8 mouse cellular contexts compared by ENCODE assay signal in the genomic region with DNA sequence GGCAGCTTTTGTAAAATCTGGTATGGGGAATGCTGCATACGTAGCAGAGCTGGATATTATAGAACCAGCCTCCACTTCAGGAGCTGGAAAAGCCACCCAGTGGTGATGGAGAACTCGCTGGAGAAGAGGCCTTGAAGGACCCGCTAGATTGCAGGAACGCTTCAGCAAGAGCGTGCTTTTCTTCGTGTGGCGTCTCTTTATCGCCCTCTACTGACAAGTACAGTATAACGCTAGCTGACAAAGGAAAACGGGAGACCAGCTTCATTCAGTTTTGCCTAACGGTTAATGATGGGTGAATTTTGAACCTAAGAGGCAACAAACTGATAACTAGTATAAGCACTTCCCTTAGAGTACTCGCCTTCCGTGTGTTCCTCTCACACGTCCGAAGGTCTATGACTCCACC. TPM values are rescaled to one million over a fixed set of nuclear protein-coding genes. Genes with fewer than 3 reads are reported as not detected.
DNase-seq lines count a peak whose midpoint lies in the region; ATAC-seq and TF ChIP-seq lines count a peak whose summit lies in the region.

No protein-coding gene starts in this region.

- no peaks in the 10 kb centered on the region for H3K9me3 ChIP-seq in limb, embryonic 12.5 days
- no peaks in the 10 kb centered on the region for H3K9me3 ChIP-seq in neural tube, embryonic 13.5 days

- TF ChIP-seq CTCF in kidney, adult 2 months (conservative IDR thresholded peaks at IDR 0.05; ENCODE audit: insufficient read depth, insufficient read length, low read depth, low read length) = peak; percentile 81

- H3K4me1 ChIP-seq in kidney, adult 2 months (ENCODE audit: control insufficient read depth, insufficient read depth, low read length) = no peaks in the 10 kb centered on the region
- peaks cover 10% of the 10 kb centered on the region; the same call in 1 of the 2 replicates for H3K4me1 ChIP-seq in limb, embryonic 12.5 days (replicated peaks)
- 0 out of 2 replicates have a peak, but pooled peaks cover 3% of the 10 kb centered on the region for H3K4me1 ChIP-seq in neural tube, embryonic 13.5 days (replicated peaks)

- no peak overlapping the region for H3K4me3 ChIP-seq in kidney, adult 2 months (ENCODE audit: insufficient read depth, low read depth, low read length)
- H3K4me3 ChIP-seq in limb, embryonic 12.5 days (replicated peaks) = no peak overlapping the region
- no peak overlapping the region for H3K4me3 ChIP-seq in neural tube, embryonic 13.5 days

- WGBS in kidney, adult 2 months = 2% methylated on average over 15 of the region's 15 CpGs
- 5% methylated on average over 15 of the region's 15 CpGs for WGBS in limb, embryonic 12.5 days
- 4% methylated on average over 15 of the region's 15 CpGs for WGBS in neural tube, embryonic 13.5 days

- H3K27ac ChIP-seq in kidney, adult 2 months (ENCODE audit: insufficient read depth, low read depth, low read length) = no peak overlapping the region
- 0 out of 2 replicates have a peak overlapping the region, but pooled peaks have one; percentile 42 for H3K27ac ChIP-seq in limb, embryonic 12.5 days
- peak overlapping the region; percentile 67 for H3K27ac ChIP-seq in neural tube, embryonic 13.5 days (replicated peaks)

- H3K4me2 ChIP-seq in limb, embryonic 12.5 days = no peak overlapping the region
- 0 out of 2 replicates have a peak overlapping the region, but pooled peaks have one; percentile 24 for H3K4me2 ChIP-seq in neural tube, embryonic 13.5 days

- no peak for TF ChIP-seq POLR2A in kidney, adult 2 months (IDR thresholded peaks at IDR 0.05; ENCODE audit: low read depth, low read length)

- no peak overlapping the region for H3K9ac ChIP-seq in limb, embryonic 12.5 days (replicated peaks)
- 0 out of 2 replicates have a peak overlapping the region, but pooled peaks have one; percentile 34 for H3K9ac ChIP-seq in neural tube, embryonic 13.5 days

- no peaks in the 10 kb centered on the region for H3K27me3 ChIP-seq in kidney, adult 2 months (replicated peaks; ENCODE audit: control insufficient read depth, insufficient read depth, low read length)
- H3K27me3 ChIP-seq in limb, embryonic 12.5 days = no peaks in the 10 kb centered on the region
- no peaks in the 10 kb centered on the region for H3K27me3 ChIP-seq in neural tube, embryonic 13.5 days

- DNase-seq in 3T3-L1 (ENCODE audit: low read depth, low spot score) = peak; percentile 68
- DNase-seq in MEL-GATA-1-ER (ENCODE audit: extremely low read depth, low read depth) = peak; percentile 58
- peak; percentile 68 to 77 for DNase-seq in cerebellum, postnatal 10 days
- DNase-seq in heart, adult 18-20 months = peak; percentile 63 to 72
- peak; percentile 74 for DNase-seq in kidney, adult 2 months
- no peak for DNase-seq in urinary bladder, adult 2 months (ENCODE audit: low spot score)

- no peak for ATAC-seq in limb, embryonic 12.5 days (ENCODE audit: insufficient number of reproducible peaks, insufficient read depth, low FRiP score, low TSS enrichment, low read depth)
- peak; percentile 76 for ATAC-seq in neural tube, embryonic 13.5 days (ENCODE audit: low read depth)

- H3K36me3 ChIP-seq in kidney, adult 2 months (ENCODE audit: control insufficient read depth, insufficient read depth, low read length) = no peaks in the 10 kb centered on the region
- H3K36me3 ChIP-seq in limb, embryonic 12.5 days = no peaks in the 10 kb centered on the region
- H3K36me3 ChIP-seq in neural tube, embryonic 13.5 days = no peaks in the 10 kb centered on the region

RNA-seq across cellular contexts. Expression of gene Il17rd, which starts 9.0 kb away (rescaled TPM):
- 1 to 10 TPM; 3.7 to 4.1 TPM for total RNA-seq in heart, adult 18-20 months (2021)
- 3.3 and 3.8 TPM in 2 replicates for polyA plus RNA-seq in kidney, adult 2 months (2012; rRNA removed)
- polyA plus RNA-seq in limb, embryonic 12.5 days (2016; fragmentation: Nextera tagmentation; extraction: Ambion mirVana) = 13.5 and 15.5 TPM in 2 replicates
- 2.0 and 2.1 TPM in 2 replicates for polyA plus RNA-seq in neural tube, embryonic 13.5 days (2015; fragmentation: Nextera tagmentation; extraction: Ambion mirVana)
- polyA plus RNA-seq in urinary bladder, adult 2 months (2012; rRNA removed) = 6.3 and 7.1 TPM in 2 replicates

RNA-seq across cellular contexts. Expression of gene Hesx1, which starts 35.6 kb away (rescaled TPM):
- total RNA-seq in heart, adult 18-20 months (2021) = not detected
- 0.12 and 0.19 TPM in 2 replicates for polyA plus RNA-seq in kidney, adult 2 months (2012; rRNA removed)
- polyA plus RNA-seq in limb, embryonic 12.5 days (2016; fragmentation: Nextera tagmentation; extraction: Ambion mirVana) = 0.22 TPM in 1 of 2 replicates, not detected in the other
- polyA plus RNA-seq in neural tube, embryonic 13.5 days (2015; fragmentation: Nextera tagmentation; extraction: Ambion mirVana) = not detected in 2 replicates
- 0.15 and 0.21 TPM in 2 replicates for polyA plus RNA-seq in urinary bladder, adult 2 months (2012; rRNA removed)

RNA-seq across cellular contexts. Expression of gene Appl1, which starts 58.7 kb away (rescaled TPM):
- total RNA-seq in heart, adult 18-20 months (2021) = 10 to 100 TPM; 13.9 to 16.6 TPM
- polyA plus RNA-seq in kidney, adult 2 months (2012; rRNA removed) = 3.7 and 5.4 TPM in 2 replicates
- polyA plus RNA-seq in limb, embryonic 12.5 days (2016; fragmentation: Nextera tagmentation; extraction: Ambion mirVana) = 45.7 and 47.5 TPM in 2 replicates
- polyA plus RNA-seq in neural tube, embryonic 13.5 days (2015; fragmentation: Nextera tagmentation; extraction: Ambion mirVana) = 50.4 and 57.5 TPM in 2 replicates
- 14.3 and 15.6 TPM in 2 replicates for polyA plus RNA-seq in urinary bladder, adult 2 months (2012; rRNA removed)
